Mouse (Mus musculus): Measurements from ENCODE around the gene Epha10.
"Not testable (repeated sequence)": the region's sequence is repeated elsewhere in the genome, so short reads cannot be mapped to it uniquely, and the experiment has no call there.

Gene Epha10

DNA sequence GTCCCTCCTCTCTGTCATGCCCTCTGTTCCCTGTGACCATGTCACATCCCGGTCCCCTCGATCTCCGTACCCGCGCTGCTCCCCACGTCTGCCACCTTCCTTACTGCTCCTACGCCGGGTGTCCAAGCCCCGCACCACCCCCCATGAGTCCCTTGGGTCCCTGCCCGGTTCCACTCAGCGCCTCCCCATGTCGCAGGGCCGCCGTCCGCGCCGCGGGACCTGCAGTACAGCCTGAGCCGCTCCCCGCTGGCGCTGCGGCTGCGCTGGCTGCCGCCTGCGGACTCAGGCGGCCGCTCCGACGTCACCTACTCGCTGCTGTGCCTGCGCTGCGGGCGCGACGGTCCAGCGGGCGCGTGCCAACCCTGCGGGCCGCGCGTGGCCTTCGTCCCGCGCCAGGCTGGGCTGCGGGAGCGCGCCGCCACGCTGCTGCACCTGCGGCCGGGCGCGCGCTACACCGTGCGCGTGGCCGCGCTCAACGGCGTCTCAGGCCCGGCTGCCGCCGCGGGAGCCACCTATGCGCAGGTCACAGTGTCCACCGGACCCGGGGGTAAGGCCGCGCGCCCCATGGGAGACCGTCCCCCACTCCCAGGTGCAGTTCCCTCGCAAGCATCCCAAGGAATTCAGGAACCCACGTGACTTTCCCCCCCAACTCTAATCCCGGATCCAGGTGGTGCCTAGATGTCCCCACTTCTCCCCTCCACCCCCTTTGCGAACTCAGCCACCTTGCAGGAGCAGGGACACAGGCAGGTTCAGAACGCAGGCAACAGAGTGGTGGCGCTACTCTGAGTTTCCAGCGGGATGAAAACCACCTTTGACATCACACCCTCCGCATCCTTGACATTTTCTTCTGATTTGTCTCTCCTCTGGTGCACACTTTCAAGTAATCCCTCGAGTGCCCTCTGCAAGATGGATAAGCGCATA, 14.1 kb downstream of the Epha10 start:
- DNase-seq, result peak; percentile 13 to 30

- no peak for DNase-seq
Observed at GRCm38 (mm10) chr4:124898428-124898827, 17.7 kb downstream of the Epha10 start.

- DNase-seq, result no peak
Observed at GRCm38 (mm10) chr4:124899906-124900305, 19.2 kb downstream of the Epha10 start.

- DNase-seq, result no peak
Observed at GRCm38 (mm10) chr4:124905417-124905816, 24.7 kb downstream of the Epha10 start.

- peak; percentile 57 to 65 for DNase-seq
Observed at GRCm38 (mm10) chr4:124905971-124906822, 25.5 kb downstream of the Epha10 start.

DNA sequence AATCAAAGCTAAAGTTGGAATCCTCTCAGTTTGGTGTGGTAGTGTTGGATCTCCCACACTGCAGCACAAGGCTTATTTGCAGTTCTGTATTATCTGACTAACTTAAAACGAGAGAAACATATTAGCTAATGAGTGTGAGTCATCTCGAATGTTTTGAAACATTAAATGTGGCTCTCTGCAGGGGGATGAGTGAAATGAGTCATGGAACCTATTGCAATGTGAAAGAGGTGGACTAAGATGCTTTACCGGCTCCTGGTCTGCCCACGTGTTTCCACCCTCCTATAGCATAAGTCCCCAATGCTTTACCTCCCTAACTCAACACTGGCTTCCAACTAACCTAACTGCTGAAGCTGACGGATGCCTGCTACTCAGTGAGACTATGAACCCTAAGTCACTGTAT, 47.4 kb downstream of the Epha10 start:
- DNase-seq, result no peak

- peak; percentile 96 for DNase-seq
Observed at GRCm38 (mm10) chr4:124936613-124937471, 56.1 kb downstream of the Epha10 start, which contains the start of gene 9930104L06Rik. 9930104L06Rik (plus strand) TSS chr4:124937048.

GRCm38 (mm10) chr4:124939211-124939610, 58.5 kb downstream of the Epha10 start, which contains the start of gene Cdca8:
Cdca8 (minus strand) TSS chr4:124939311.
- DNase-seq, result not testable (repeated sequence)

DNA sequence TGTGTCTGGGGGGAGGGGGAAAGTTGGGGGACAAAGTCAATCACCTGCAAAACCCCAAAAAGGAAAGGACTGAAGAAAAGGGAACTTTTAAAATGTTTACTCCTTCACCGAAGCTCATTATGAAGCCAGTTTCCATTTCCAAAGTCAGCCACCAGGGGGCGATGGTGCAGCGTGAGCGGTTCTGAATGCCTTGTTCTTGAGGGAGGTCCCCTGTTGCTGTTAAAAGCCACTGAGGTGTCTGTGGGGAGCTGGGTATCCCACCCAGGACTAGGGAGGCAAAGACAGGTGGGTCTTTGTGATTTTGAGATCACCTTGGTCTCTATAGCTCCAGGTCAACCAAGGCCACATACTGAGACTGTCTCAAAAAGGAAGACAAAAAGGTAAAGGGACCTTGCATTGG, 62.3 kb downstream of the Epha10 start:
- DNase-seq, result peak; percentile 89 to 91

- no peak for DNase-seq
Observed at GRCm38 (mm10) chr4:124943781-124944180, 63.1 kb downstream of the Epha10 start.

GRCm38 (mm10) chr4:124944961-124945360, 64.3 kb downstream of the Epha10 start:
- peak in 1 of 2 experiments; percentile 39 for DNase-seq

- DNase-seq, result no peak
Observed at GRCm38 (mm10) chr4:124949488-124949887, 68.8 kb downstream of the Epha10 start.

- DNase-seq, result peak; percentile 71 to 77
Observed at GRCm38 (mm10) chr4:124950181-124951035, 69.7 kb downstream of the Epha10 start.

GRCm38 (mm10) chr4:124951036-124951433, 70.3 kb downstream of the Epha10 start:
- peak; percentile 40 to 64 for DNase-seq

DNA sequence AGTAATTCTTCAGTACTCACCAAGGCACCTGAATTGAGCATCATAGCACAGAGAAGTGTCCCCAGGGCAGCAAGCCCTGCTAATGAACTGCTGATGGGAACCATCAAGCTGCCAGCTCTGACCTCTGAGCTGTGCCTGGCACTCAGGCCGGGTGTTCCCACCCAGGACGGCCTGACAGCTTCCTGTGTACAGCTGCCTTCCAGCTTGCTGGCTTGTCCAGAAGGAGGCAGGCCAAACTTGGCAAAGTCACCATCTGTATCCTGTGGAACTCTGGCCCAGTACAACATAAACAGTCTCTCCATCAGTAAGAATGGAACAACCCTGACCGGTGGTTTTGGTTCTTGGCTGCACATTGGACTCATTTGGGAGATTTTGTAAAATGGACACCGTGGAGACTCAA, 72.8 kb downstream of the Epha10 start:
- DNase-seq, result no peak

DNA sequence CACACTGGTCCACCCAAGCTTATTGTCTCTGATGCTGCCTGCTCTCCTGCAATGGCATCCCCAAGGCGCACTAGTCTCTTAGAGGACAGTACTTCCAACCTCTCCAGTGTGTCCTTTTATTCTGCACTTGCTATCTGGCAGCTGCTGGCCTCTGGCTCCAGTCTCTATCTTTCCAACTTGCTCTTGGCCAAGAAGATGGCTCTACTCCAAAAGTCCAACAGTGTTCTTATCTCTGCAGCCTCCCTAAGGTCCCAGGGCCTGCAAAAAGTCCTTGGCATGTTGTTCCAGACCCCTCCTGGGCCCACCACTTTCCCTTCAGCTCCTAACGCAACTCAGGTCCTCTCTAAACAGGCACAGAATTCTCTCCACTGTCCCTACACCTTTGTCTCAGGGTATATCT, 76.6 kb downstream of the Epha10 start:
- DNase-seq, result no peak

GRCm38 (mm10) chr4:124959062-124959461, 78.4 kb downstream of the Epha10 start:
- peak; percentile 75 to 82 for DNase-seq

DNA sequence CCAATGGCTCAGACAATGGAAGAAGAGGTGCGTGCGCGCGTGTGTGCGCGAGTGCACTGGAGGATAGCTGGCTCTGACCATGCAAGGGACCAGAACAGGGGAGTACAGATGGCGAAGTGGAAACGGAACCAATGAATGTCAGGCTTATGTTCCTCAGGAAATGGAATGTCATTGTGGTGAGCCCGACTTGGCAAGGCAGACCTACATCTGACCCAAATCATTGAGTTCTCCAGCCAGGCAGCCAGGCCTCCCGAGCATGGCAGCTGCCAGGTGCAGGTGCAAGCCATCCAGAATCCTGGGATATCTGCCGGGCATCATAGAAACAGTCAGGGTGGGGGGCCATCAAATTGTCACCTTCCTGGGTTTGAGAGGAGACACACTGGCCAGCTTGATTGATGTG, 80.2 kb downstream of the Epha10 start:
- DNase-seq, result no peak

- DNase-seq, result no peak
Observed at GRCm38 (mm10) chr4:124962576-124962975, 81.9 kb downstream of the Epha10 start.

DNA sequence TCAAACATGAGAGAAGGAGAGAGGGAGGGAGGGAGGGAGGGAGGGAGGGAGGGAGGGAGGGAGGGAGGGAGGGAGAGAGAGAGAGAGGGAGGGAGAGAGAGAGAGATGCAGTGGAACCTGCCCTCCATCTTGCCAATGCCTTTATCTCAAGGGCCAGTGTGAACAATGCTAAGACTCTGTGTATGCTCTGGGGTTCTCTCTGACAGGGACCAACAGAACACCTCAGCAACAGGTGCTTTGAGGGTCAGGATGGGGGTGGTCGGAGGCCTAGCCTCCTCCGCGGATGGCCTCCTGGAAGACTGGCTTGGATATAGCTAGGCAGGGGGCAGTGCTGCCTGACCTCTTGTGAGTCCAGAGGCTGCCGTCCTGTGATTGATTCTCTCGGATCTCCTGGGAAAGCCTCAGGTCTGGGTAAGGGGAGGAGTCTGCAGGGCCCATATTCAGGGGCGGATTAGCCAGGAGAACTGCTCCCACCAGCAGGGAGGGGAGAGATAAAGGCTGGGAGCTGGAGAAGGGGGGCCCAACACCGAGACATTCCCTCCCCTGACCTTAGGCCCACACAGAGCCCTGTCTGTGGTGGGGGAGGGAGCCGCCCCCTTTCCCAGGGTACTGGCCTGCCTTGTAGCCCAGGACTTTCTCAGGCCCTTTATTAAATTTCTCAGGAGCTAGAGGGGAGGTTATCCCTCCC, 84.4 kb downstream of the Epha10 start:
- DNase-seq, result no peak
